Mouse (Mus musculus) midbrain, embryonic 16.5 days (tissue): ENCODE data around the gene Wdr25. TPM values are rescaled to one million over a fixed set of nuclear protein-coding genes. Genes with fewer than 3 reads are reported as not detected.
"Not testable (repeated sequence)": the region's sequence is repeated elsewhere in the genome, so short reads cannot be mapped to it uniquely, and the experiment has no call there.

Experiments
- ATAC-seq: fragments of 200-750 bp; cut with Nextera tagmentation; 2 replicates; pipeline ENCODE4 v1.8.0; 2017; ENCODE audit warnings: moderate TSS enrichment
- H3K27ac ChIP-seq: fragments of 300-500 bp; sonication (generic); 2 replicates; pipeline ENCODE4 v1.5.1; 2014; ENCODE audit warnings: mild to moderate bottlenecking, low read length, mixed read lengths
- H3K27me3 ChIP-seq: fragments of 300-500 bp; sonication (generic); 2 replicates; pipeline ENCODE4 v1.6.1; 2014; ENCODE audit warnings: low read depth, low read length, mixed read lengths; ENCODE audit not compliant: control insufficient read depth, insufficient read depth
- H3K36me3 ChIP-seq: fragments of 300-500 bp; sonication (generic); 2 replicates; pipeline ENCODE4 v1.6.1; 2014; ENCODE audit warnings: mild to moderate bottlenecking, low read length, moderate library complexity, mixed read lengths; ENCODE audit not compliant: control insufficient read depth, insufficient read depth
- H3K4me1 ChIP-seq: fragments of 300-500 bp; sonication (generic); 2 replicates; pipeline ENCODE4 v1.6.1; 2014; ENCODE audit warnings: mild to moderate bottlenecking, low read length, mixed read lengths; ENCODE audit not compliant: control insufficient read depth, insufficient read depth
- H3K4me2 ChIP-seq: fragments of 300-500 bp; sonication (generic); 2 replicates; pipeline ENCODE4 v1.6.1; 2014; ENCODE audit warnings: mild to moderate bottlenecking, low read length, mixed read lengths
- H3K4me3 ChIP-seq: fragments of 300-500 bp; sonication (generic); 2 replicates; pipeline ENCODE4 v1.5.1; 2014; ENCODE audit warnings: low read depth, mild to moderate bottlenecking, low read length, moderate library complexity, mixed read lengths
- H3K9ac ChIP-seq: fragments of 300-500 bp; sonication (generic); 2 replicates; pipeline ENCODE4 v1.6.1; 2014; ENCODE audit warnings: low read depth, low read length, mixed read lengths
- H3K9me3 ChIP-seq: fragments of 300-500 bp; sonication (generic); replicated peaks from 2 replicates; pipeline ENCODE4 v1.6.1; 2014; ENCODE audit warnings: mild to moderate bottlenecking, low read length, mixed read lengths; ENCODE audit not compliant: control insufficient read depth, poor library complexity, severe bottlenecking
- whole genome bisulfite sequencing: fragments of 180-500 bp; shearing (Covaris S2); extraction: QIAGEN DNeasy Blood & Tissue Kit; methylation state at CpG from one replicate; pipeline ENCODE4 v1.1.7; 2014; 5-methylcytosine and 5-hydroxymethylcytosine counted together
- polyA plus RNA-seq: library from polyadenylated mRNA; unstranded; fragments of >200 nt; fragmentation: Nextera tagmentation; extraction: Ambion mirVana; gene quantifications from 2 replicates; pipeline ENCODE4 v1.2.1, GENCODE M21; 2015

Gene Wdr25
- polyA plus RNA-seq = 4.9 and 6.3 TPM in 2 replicates

- Histone ChIP-seq H3K36me3 (peaks cover 3% of the 10 kb centered on the region; the same call in 1 of the 2 replicates), H3K27me3 (no peaks in the 10 kb centered on the region), H3K9ac (peak within 1 kb of the TSS; percentile 63), H3K27ac (peak within 1 kb of the TSS; percentile 4; the same call in 1 of the 2 replicates), H3K4me1 (peaks cover 20% of the 10 kb centered on the region), H3K9me3 (no peaks in the 10 kb centered on the region), H3K4me3 (peak within 1 kb of the TSS; percentile 49), H3K4me2 (peak within 1 kb of the TSS; percentile 97)
- ATAC-seq = peak; percentile 4; the same call in 1 of the 2 replicates
- WGBS = 24% methylated on average over 12 of the region's 12 CpGs
These were observed at the start of gene Wdr25 for GRCm38 (mm10) chr12:108892989-108893714. Gene Wdr25, plus strand, starts transcription at chr12:108893631.

- H3K27ac ChIP-seq = not testable (repeated sequence)
- 95% methylated on average over 3 of the region's 3 CpGs for WGBS
These were observed 45.4 kb upstream of the Wdr25 start for GRCm38 (mm10) chr12:108848033-108848432.

GRCm38 (mm10) chr12:108849488-108850022, 43.9 kb upstream of the Wdr25 start:
- Histone ChIP-seq H3K27ac (no peak overlapping the region), H3K27me3 (no peaks in the 10 kb centered on the region), H3K9ac (no peak overlapping the region), H3K4me1 (no peaks in the 10 kb centered on the region; the same call in 1 of the 2 replicates), H3K36me3 (peaks cover 3% of the 10 kb centered on the region; the same call in 1 of the 2 replicates), H3K4me2 (no peak overlapping the region), H3K9me3 (no peaks in the 10 kb centered on the region), H3K4me3 (no peak overlapping the region)
- WGBS = 87% methylated on average over 4 of the region's 4 CpGs
- ATAC-seq = no peak

More at GRCm38 (mm10) chr12:108848033-108848432, 45.4 kb upstream of the Wdr25 start:
- not testable (repeated sequence) for H3K4me2 ChIP-seq, H3K4me3 ChIP-seq, H3K9ac ChIP-seq, H3K4me1 ChIP-seq, H3K9me3 ChIP-seq, H3K36me3 ChIP-seq, H3K27me3 ChIP-seq, ATAC-seq

DNA sequence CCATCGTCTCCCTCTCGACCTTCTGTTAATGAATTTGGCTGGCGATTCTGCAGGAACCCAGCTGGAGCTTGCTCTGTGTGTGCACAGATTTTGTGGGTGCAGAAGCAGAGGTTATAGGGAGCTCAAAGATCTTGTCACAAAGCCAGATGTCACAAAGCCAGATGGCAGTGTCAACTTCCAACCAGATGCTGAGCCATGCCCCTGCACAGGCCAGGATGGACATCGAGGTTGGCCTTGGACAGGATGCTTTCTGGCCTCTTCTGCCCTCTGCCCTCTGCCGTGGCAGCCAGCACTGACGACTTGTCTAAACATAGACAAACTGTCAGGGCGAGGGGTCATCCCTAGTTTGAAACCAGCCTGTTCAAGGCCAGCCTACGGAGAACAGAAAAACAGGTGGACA, 43.3 kb upstream of the Wdr25 start:
- no peak for ATAC-seq
- Histone ChIP-seq H3K27me3 (no peaks in the 10 kb centered on the region), H3K27ac (no peak overlapping the region), H3K36me3 (no peaks in the 10 kb centered on the region), H3K9ac (no peak overlapping the region), H3K4me2 (no peak overlapping the region), H3K4me3 (no peak overlapping the region), H3K4me1 (no peaks in the 10 kb centered on the region; the same call in 1 of the 2 replicates), H3K9me3 (no peaks in the 10 kb centered on the region)
- WGBS = 62% methylated on average over 8 of the region's 8 CpGs

- Histone ChIP-seq H3K4me3 (no peak overlapping the region), H3K27ac (no peak overlapping the region), H3K4me2 (no peak overlapping the region), H3K9ac (no peak overlapping the region), H3K36me3 (no peaks in the 10 kb centered on the region), H3K9me3 (no peaks in the 10 kb centered on the region), H3K27me3 (no peaks in the 10 kb centered on the region), H3K4me1 (no peaks in the 10 kb centered on the region; the same call in 1 of the 2 replicates)
- WGBS = 84% methylated on average over 8 of the region's 8 CpGs
- no peak for ATAC-seq
These were observed 42.5 kb upstream of the Wdr25 start for GRCm38 (mm10) chr12:108850886-108851285.

GRCm38 (mm10) chr12:108852822-108853221, 40.6 kb upstream of the Wdr25 start:
- no peak overlapping the region for H3K4me2 ChIP-seq
- no peak overlapping the region for H3K27ac ChIP-seq
- H3K36me3 ChIP-seq = no peaks in the 10 kb centered on the region
- no peak overlapping the region for H3K9ac ChIP-seq
- no peak for ATAC-seq
- H3K4me3 ChIP-seq = no peak overlapping the region
- H3K4me1 ChIP-seq = no peaks in the 10 kb centered on the region; the same call in 1 of the 2 replicates
- no peaks in the 10 kb centered on the region for H3K27me3 ChIP-seq
- WGBS = 91% methylated on average over 8 of the region's 8 CpGs
- no peaks in the 10 kb centered on the region for H3K9me3 ChIP-seq

DNA sequence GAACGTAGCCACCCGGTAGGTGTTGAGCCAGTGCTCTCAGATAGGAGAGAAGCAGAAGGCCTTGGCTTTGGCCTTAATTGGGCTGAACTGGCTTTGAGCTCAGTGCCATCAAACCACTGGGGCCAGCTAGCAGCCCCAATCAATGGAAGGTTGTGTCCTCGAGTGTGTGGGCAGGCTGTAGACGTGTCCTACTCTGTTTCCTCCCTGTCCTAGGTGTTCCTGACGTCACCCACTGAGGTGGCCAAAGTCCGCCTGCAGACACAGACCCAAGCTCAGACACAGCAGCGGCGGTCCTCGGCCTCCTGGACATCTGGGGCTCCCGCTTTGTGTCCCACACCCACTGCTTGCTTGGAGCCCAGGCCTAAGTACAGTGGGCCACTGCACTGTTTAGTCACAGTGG, 38.4 kb upstream of the Wdr25 start:
- Histone ChIP-seq H3K27me3 (no peaks in the 10 kb centered on the region), H3K4me3 (no peak overlapping the region), H3K36me3 (no peaks in the 10 kb centered on the region), H3K27ac (no peak overlapping the region), H3K4me2 (no peak overlapping the region), H3K9me3 (no peaks in the 10 kb centered on the region), H3K4me1 (no peaks in the 10 kb centered on the region; the same call in 1 of the 2 replicates), H3K9ac (no peak overlapping the region)
- no peak for ATAC-seq
- WGBS = 85% methylated on average over 10 of the region's 10 CpGs

DNA sequence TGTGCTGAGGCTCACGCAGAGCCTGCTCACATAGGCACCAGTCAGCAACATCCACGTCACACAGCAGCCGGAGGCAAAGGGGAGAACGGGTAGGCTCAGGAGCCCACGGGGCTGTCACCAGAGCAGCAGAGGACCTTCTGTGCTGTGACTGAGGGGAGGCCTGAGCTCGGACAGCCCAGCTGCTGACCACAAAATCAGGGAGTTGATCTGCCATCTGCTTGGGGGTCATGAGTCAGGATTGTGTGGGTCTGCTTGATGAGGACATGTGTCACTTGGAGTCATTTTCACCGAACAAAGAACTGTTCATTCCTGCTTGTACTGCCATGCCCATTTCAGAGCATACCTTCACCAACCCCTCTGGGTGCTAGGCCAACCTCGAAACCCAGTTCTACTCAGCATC, 37.2 kb upstream of the Wdr25 start:
- Histone ChIP-seq H3K9me3 (no peaks in the 10 kb centered on the region), H3K27me3 (no peaks in the 10 kb centered on the region), H3K4me2 (no peak overlapping the region), H3K4me1 (no peaks in the 10 kb centered on the region), H3K36me3 (no peaks in the 10 kb centered on the region; the same call in 1 of the 2 replicates), H3K9ac (no peak overlapping the region), H3K27ac (no peak overlapping the region), H3K4me3 (no peak overlapping the region)
- no peak for ATAC-seq
- 86% methylated on average over 8 of the region's 8 CpGs for WGBS

DNA sequence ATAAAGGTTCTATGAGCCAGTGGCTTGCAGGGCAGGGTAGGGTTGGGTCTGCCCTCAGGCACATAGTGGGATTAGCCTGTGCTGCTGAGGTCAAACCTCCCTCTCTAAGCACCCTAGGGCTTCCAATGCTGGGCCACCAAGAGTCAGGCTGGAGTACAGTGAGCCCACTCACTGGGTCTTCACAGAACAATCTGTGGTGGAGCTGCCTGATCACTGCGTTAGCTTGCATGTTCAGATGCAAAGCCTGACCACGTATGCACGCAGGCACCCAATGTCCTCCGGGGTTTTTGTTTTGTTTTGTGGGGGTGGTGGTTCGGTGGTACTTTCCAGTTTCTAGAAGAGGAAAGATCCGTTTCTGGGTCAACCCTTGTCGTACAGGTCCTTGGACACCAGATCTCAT, 36.3 kb upstream of the Wdr25 start:
- no peaks in the 10 kb centered on the region for H3K9me3 ChIP-seq
- no peaks in the 10 kb centered on the region for H3K27me3 ChIP-seq
- H3K4me3 ChIP-seq = no peak overlapping the region
- H3K9ac ChIP-seq = no peak overlapping the region
- 86% methylated on average over 7 of the region's 7 CpGs for WGBS
- H3K4me1 ChIP-seq = no peaks in the 10 kb centered on the region
- no peak for ATAC-seq
- no peak overlapping the region for H3K27ac ChIP-seq
- peaks cover 3% of the 10 kb centered on the region; the same call in 1 of the 2 replicates for H3K36me3 ChIP-seq
- no peak overlapping the region for H3K4me2 ChIP-seq
